Mouse (Mus musculus): Measurements from ENCODE around the gene Dis3l.

DNA sequence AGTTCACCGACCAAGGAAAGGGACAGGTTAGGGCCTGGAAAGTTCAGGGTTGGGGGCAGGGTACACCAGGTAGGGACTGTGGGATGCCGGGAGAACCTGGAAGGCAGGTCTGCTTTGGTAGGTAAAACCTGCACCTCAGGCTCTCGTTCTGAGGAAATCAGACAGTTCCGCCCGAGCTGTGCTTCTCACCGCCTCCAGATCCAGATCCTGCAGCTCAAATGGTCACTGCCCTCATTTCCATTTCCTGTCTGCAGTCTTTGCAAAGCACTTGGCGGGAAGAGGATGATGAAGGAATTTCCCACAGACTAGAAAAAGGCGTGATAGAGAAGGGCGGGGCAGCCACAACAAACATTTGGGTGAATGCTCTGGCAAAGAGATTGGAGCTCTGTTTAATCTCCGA, 72.9 kb downstream of the Dis3l start:
- TF ChIP-seq CTCF (IDR thresholded peaks at IDR 0.05; ENCODE audit: low read depth) (no peak), EP300 (optimal IDR thresholded peaks at IDR 0.05) (no peak)
